Mouse (Mus musculus): ENCODE results near the gene BC048507.

- TF ChIP-seq CTCF (IDR thresholded peaks at IDR 0.05; ENCODE audit: borderline replicate concordance, control insufficient read depth, extremely low read depth, insufficient read depth, low read length, poor library complexity) = no peak
- TF ChIP-seq POLR2A (IDR thresholded peaks at IDR 0.05; ENCODE audit: control insufficient read depth, extremely low read depth, insufficient read depth, low read length, poor library complexity) = no peak
These were observed 49.1 kb upstream of the BC048507 start, which contains the start of gene Zfp273 for GRCm38 (mm10) chr13:67813710-67814660.

Data from thymus, adult 2 months (tissue).